Mouse (Mus musculus) right cerebral cortex, adult 18-20 months (tissue): ENCODE measurements around the gene Ccdc124.

ENCODE experiments used
- DNase-seq: peaks from one replicate; pipeline ENCODE4 v3.0.0; 2022; ENCODE audit warnings: mixed read lengths

Gene Ccdc124

DNA sequence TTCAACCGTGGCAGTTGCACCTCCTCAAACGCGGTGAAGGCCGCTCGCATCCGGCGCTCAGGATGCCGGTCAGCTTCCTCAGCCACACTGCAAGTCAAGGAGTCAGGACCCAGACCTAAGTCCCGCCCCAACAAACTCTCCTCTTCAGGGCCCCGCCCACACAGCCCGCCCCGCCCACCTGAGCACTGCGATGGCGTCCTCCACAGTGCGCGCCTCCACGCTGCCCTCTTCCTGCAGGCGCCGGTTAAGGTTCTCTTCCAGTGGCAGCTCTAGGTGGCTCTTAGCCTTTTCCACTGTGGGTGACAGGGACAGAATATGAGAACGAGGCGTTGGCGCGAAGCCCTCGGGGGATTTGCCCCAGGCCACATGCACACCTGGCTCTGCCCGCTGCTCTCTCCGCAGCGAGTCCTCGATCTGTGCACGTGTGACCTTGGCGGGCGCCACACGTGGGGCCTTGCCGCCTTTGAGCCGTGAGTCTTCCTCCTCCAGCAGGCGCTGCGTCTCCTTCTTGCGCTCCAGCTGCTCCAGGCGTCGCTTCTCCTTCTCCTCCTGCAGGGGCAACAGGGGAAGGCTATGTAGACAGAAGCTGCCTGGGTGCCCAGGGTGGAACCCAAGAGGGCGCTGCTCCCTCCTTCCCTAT lies 5.1 kb downstream of the Ccdc124 start:
- no peak for DNase-seq

DNA sequence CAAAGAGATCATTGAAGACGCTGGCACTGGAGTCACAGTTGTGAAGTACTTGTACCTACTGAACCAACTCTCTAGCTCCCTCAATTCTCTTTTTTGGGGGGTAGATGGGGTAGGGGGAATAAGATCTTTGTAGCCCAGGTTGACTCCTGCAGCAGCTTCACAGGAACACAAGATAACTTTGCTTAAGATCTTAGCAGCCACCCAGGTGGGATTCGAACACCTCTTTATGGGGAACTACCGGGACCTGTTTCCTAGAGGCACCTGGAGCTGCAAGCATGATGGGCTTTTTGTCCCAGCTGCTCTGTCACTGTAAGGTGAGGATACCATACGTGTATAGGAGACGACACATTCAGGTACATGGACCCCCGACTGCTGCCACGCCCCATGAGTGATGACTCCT lies 7.2 kb downstream of the Ccdc124 start:
- no peak for DNase-seq

DNA sequence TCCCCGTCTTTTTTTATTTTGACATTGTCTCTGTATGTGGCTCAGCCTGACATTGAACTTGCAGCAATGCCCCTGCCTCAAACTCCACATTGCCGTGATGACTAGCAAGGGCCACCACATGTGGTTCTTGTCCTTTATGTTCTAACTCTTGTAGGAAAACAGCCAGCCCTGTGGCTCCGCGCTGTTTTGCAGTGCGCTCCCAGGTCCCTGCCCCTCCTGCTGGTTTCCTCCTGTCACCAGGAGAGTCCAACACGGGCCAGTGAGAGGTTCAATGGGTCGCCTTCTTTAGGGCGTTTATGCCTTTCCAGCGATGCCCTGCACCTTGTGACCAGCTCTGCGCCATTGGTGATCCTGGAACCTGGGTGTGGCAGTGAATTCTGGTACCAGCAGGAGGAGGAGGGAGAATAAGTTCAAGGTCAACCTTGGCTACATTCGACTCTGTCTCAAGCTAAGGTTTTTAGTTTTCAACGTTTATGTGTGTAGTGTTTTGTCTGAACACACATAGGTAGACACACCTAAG lies 7.7 kb downstream of the Ccdc124 start:
- no peak for DNase-seq

DNA sequence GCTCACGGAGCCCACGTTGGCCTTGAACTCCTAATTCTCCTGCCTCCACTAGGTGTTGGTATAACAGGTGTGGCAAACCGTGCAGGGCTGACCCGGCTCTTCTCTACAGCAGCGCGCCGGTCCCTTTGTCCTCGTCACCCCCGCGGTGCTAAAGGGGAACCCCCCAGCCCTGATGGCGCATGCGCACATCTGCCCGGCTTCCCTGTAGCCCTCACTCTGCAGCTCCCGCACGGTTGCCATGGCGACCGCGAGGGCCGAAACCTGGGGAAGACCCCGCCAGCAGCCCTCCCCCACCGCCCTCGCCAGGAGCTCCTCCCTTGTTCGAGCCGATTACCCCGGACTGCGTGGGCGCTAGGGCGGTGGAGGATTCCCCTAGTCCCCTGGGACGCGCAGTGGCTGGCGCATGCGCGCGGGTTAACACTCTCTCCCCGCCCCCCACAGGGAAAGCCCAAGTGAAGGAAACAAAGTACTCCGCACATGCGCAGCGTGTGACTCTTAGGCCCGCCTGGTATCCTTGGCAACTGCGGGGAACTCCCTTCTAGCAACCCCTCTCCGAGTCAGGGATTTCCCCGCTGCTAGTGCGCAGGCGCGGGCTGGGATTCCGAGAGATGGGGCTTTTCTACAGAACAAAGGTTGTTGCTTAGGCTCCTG lies 8.3 kb downstream of the Ccdc124 start:
- peak; percentile 99 for DNase-seq

DNA sequence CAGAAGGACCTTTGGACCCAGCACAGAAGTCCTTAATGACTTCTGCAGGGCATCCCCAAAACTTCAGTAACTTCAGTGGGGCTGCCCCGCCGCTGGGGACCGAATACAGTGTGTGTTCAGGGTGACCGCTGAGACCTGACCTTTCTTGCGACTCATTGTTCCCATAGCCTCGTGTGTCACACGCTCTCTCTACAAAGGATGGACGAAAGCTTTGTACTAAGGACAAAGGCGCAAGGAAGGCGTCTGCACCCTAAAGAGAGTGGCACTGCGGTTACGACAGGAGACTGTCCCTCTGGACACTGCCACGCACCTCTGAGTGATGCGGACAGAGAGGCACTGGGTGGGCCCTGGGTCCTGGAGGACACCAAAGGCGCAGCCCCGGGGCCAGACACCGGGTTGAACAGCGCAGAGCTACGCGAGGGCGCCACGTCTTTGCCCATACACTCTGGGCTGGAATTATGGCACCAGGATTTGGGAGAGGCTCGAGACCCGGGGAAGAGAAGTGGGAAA lies 9.0 kb downstream of the Ccdc124 start:
- no peak for DNase-seq

DNA sequence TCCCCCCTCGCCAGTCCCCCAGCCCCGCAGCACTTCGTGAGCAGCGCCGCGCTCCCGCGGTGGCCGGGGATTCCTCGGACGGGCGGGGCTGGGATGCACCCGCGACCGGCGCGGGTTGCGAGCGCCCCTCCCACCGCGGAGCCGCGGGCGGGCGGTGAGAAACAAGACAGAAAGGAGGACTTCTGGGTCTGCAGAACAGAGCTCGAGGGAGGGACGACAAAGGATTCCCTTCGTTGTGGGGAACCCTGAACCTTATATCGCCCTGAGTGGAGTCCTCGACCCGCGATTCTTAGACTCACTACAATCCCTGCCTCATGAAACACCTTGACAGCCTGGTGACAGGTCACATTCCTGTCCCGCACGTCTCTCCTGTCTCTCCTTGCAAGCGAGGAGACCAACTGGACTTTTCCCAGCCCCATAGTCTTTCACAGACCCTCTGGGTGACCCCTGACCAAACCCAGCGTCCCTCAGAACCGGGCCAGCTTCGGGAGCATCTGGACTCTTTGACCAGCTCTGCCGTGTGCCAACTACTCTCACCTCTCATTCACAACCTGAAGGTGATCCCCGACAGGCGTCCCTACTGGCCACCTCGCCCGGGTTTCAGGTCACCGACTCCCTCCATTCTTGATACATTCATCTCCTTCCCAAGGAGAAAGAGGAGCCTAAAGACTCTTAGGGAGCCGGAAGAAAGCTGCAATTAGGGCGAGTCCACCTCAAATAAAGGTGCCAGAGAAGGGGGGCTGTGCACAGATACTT lies 9.6 kb downstream of the Ccdc124 start:
- DNase-seq, result no peak

DNA sequence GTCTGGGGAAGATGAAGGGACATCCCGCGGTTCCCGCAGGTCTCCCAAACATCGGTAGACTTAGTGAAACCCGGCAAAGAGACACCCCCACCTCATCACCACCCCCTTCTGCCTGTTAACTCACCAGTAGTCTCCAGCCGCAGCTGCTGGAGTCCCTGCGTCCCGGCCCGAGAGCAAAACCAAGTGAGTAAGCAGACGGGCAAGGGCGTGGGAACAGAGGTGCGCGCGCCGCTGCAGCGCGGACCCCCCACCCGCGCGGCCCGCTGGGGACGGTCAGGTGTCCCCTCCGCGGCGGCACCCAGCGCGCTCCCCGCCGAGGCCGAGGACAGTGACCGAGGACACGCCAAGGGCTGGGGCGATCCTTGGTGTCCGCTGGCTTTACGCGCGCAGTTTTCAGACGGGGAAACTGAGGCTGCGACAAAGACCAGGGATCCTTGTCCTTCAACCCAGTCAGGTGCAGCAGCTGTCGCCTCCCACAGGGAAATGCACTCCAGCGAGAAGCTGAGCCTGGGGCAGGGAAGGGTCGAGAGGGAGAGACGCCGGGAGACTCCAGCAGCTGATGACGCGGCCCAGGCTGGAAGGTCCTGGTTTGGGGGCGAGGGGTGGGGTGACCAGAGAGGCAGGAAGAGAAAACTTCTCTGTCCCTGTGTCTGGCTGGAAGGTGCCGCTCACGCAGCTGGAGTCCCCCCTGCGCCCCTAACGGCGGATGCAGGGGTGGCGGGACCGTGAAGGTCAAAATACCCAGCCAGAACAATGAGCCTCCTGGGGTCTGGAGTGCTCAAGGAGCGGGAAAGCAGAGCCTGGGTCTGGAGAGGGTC lies 10.7 kb downstream of the Ccdc124 start, which contains the start of gene Kcnn1:
Gene Kcnn1 (minus strand): TSS at position 435 of the 818 bp plus-strand sequence.
- DNase-seq, result no peak

DNA sequence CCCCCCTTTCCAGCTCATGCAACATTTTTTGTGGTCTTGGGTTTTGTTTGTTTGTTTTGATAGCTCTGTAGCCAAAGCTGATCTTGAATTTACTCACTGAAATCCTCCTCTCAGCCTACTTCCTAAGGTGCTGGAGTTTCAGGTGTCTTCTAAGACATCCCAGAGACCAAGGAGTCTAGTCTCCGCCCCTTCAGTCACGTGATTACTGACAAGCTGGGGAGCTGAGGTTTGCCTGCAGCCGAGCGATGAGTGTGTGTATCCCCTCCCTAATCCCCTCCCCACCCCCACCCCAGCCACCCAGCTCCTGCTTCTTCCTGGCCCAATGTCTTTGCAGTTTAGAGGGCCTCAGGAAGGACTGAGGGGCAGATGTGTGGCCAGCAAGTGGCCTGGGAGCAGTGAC lies 16.2 kb downstream of the Ccdc124 start:
- no peak for DNase-seq

DNA sequence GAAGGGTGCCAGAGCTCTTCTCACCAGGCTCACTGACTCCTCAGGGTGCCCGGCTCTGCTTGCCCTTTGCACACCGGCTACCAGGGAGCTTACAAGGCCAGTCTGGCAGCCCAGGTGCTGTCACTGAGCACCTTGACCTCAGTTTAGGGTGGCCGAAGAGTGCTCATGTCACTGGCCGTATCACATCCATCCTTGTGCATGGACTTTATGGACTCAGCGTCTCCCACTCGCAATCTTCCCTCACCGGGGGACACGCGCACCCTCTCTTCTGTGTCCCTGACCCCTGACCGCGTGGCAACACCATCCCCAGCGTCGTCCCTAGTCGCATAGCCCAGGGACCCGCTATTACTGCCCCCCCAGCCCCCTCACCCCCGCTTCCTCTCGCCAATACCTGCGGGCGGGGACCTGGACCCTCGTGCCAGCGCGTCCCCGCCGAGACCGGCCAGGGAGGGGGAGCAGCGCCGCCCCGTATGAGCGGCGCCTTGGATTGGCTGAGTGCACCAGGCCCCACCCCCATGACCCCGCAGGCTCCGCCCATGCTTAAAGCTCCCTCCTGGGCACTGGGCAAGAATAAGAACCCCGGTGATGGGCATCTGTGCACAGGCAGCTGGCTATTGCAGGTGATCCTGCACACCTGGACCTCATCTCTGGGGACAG lies 17.1 kb downstream of the Ccdc124 start:
- DNase-seq, result peak; percentile 86

DNA sequence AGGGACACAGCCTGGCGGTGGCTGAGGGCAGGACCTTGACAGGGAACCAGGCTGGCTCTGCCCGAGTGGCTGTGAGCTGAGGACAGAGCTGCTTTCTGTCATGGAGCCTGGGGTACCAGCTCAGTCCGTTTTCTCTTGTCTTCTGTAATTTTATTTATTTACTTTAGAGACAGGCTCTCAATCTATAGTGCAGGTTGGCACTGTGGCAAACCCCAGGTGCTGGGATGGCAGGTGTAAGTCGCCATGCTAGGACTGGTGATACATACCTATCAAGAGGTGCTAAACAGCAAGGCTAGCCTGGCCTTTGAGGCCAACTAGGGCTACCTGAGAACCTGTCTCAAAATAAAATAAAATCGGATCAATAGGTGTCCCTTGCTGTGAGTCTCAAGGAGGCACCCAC lies 17.7 kb downstream of the Ccdc124 start:
- DNase-seq, result no peak

DNA sequence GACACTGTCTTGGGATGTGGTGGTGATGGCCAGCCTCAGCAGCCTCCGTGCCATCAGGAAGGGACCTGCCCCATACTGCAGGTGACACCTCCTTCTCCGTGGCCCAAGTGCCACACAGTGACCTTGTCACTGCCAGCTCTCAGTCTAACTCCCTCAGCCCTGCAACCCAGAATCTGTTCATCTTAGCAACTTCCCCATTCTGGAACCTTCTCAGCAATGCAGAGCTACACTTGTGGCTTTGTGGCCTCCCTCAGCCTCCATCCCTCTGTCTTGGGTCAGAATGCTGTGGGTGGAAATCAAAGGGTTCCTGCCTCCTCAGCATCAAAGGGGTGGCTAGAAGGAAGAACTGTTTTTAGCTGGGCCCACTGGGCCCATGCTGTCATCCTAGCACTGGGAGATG lies 19.9 kb downstream of the Ccdc124 start:
- DNase-seq, result no peak

DNA sequence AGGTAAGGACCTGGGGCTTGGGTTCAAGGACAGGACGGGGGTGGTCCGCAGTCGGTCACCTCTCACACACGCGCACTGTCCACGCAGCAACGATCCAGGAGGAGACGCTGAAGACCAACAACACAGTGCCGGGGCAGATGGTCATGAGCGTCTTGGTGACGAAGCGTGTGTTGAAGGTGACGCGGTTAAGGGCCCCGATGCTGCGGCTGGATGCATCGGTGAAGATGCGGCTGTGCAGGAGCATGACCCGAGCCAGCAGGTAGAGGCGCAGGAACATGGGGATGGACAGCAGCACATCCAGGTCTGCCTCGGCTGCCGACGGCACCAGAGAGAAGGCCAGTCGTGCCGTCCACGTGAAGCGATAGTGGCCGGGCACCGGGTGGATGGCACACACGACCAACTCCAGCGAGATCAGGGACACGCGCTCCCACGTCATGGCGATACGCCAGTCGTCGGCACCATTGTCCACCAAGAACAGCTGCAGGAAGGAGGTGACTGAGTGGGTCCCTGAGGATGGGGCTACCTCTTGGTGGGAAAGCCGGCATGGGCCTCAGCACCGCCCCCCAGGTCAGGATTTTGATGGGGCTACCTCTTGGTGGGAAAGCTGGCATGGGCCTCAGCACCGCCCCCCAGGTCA lies 21.0 kb downstream of the Ccdc124 start:
- no peak for DNase-seq

DNA sequence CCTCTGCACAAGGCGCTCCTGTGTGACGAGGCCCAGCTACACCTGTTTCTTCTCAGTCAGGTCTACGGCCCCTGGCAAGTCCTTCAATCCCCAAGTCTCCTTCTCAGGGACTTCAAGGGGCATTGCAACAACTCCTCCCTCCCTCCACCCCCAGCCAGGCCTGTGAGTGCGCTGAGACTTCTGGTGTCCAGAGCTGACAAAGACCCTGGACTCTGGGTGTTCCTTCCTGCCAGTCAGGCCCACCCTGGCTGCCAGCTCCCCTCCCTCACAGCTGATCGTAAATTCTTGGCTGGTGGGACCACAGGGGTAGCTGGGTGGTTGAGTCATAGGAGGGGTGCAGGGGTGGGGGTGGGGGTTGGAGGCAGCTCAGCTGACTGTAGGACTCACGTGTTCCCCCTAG lies 21.9 kb downstream of the Ccdc124 start:
- no peak for DNase-seq

DNA sequence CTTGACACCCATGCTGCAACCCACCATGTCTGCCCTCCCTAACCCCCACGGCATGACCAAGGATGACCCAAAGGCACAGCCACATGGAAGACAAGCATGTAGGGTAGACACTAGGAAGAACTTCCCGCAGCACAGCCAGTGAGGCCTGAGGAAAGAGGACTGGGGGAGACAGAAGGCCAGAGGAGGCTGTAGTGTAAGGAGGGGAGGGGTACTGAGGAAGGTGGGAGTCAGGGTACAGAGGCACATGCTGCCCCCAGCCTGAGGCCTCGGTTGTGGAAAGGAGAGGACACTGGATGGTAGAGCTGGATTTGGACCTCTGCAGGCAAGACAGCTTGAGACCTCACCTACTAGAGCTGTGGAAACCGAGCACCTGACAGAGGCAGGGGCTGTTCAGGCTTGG lies 22.8 kb downstream of the Ccdc124 start:
- no peak for DNase-seq

DNA sequence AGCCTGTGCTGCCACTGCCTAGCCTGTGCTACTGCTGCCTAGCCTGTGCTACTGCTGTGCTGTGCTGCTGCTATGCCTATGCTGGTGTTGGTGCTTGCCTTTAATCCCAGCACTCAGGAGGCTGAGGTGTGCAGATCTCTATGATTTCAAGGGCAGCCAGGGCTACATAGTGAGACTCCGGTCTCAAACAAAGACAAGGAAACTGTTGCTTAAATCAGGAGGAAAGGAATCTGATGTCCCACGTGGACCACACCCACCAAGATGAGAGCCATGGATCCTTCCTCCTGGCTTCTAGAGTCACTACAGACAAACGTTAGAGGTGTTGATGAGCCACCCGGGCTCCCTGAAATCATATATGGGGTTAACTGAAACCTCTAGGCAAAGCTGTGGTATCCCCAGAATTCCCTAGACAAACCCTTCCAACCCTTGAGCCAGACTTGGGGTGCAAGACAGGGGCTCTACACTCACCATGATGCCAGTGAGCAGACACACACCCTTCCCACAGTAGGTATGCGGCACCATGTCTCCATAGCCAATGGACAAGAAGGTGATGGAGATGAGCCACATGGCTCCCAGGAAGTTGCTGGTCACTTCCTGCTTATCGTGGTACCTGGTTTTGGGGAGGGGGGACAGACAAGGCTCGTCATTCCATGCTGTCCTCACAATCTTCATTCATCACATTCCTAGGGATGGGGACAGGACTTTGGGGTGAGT lies 23.4 kb downstream of the Ccdc124 start:
- no peak for DNase-seq

DNA sequence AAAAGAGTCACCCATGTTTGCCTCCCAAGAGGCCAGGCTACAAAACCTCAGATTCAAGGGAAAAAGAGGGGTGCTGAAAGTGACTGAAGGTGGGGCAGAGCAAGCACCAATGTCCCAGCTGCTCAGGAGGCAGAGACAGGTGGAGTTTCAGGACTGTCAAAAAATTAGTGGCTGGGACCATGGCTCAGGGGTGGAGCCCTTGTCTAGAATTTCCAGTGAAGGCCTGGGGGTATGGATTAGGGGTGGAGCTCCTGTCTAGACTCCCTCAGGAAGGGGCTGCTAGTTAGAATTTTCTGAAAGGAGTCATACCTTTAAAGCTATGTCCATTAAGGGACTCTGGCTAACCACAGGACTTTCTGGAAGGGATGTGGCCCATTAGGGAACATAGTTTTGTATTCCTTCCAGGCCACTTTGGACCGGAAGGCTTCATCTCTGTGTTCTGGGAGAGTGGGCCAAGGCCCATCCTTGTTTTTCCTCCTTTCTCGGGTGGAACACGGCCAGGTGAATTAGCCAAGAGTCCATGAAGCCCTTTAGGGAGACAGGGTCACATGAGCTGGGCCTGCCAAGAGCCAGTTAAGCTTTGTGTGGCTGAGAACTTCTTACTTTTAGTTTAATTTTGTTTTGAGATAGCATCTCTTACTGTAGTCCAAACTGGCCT lies 24.3 kb downstream of the Ccdc124 start:
- DNase-seq, result no peak

DNA sequence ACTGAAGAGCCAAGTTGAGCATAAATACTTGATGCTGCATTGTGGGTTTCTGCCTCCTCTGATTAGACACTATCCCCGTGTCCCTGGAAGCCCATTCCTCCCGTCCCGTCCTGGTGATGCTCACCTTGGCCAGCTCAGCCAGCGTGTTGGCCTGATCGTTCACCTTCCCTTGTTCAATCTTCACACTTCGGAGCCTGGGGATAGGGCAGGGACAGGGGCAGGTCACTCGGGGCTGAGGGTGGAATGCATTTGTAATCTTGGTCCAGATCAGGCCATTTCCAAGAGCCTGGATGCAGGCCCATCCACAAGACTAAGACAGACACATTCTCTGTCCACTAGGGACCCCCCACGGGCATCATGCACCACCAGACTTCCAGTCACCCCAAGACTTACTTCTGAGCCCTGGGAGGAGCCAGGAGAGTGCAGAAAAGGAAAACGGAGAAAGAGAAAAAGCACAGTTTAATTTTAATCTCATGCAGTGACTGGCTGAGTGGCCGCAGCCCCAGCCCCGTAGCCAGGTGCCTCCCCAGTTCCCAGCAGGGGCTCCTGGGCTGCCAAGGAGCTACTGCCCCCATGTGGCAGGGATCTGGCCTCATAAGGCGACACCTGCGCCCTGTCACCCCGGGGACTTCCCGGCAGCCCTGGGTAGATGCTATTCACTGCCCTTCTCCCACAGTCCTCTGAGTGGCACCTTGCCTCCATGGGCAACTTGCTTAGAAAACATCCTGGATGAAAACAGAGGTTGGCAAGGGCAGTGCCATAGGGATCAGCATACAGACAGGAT lies 27.2 kb downstream of the Ccdc124 start:
- DNase-seq, result no peak

DNA sequence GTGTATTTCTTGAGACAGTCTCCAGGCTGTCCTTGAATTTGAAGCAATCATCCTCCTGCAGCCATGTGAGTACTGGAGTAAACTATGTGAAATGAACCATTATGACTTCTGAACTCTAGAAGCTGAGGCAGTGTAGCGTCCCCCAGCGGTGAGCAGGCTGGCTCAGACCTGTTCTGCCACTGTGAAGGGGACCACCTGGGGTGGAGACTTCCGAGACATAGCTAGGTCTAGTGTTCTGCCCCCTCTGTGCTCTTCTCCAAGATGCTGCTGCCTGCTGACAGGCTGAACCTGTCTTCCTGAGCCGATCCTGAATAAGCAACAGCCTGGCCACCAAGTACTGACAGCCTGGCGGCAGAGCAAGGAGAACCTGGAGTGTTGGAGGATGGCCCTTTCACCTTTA lies 28.6 kb downstream of the Ccdc124 start:
- DNase-seq, result no peak

DNA sequence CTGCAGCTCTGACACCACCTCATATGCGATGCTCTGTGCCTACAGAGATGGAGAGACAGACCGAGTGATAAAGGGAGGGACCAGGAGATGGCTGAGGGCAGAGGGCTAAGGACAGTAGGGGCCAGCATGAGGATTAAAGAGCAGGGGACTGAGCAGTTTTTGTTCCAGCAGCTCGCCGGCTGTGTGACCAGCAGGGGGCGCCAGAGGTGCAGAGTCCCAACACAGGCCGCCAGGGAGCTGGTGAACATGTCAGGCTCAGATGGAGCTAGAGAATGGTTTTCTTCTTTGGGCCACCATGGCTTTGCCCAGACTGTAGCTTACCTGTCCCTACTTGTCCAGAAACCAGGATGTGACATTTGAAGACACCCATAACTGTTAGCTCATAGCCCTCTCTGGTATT lies 29.2 kb downstream of the Ccdc124 start:
- peak; percentile 86 for DNase-seq

DNA sequence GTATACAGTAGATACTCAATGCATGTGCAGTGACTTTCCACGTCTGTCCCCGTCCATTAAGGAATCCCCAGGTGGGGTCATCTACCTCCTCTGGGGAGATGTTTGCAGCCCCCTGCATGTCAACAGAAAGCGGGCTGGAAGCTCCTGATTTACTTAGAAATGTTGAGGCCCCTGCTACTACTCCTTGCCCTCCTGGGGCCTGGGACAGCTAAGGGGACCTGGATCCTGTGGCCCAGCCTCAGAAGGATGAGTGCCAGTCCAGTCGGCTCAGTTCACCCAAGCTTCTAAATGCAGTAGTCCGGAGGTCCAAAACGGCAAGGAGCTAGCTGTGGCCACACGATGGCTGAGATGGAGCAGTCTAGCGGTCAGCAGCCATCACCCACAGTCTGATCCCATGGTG lies 29.8 kb downstream of the Ccdc124 start:
- no peak for DNase-seq
